Mouse (Mus musculus): ENCODE results near the gene Chd9. TPM values are rescaled to one million over a fixed set of nuclear protein-coding genes. Genes with fewer than 3 reads are reported as not detected.

Gene Chd9
- polyA plus RNA-seq, 1 experiment: 882 TPM

DNA sequence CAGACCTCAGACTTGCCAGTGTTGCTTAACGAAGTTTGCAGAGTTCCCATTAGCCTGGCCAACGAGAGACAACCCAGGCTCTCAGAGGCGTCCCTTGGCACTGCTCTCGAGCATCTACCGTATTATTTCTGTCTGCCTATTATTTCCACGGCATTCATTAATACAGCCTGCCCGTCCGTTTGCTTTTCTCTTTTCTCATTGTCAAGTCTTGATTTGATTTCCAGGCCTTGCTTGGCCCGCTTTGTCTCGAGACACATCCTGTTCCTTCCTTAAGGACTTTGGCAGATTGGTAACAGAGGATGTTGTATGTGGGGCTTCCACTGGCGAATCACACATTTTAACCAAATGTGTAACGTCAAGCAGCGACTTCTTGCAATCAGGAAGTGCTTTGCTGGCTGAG lies 13.2 kb downstream of the Chd9 start:
- 67% methylated on average over 13 of the region's 13 CpGs for WGBS

GRCm38 (mm10) chr8:90843127-90843526 lies 15.0 kb downstream of the Chd9 start:
- no peak overlapping the region for H3K27ac ChIP-seq (ENCODE audit: insufficient read depth, low read length)
- TF ChIP-seq CTCF (IDR thresholded peaks at IDR 0.05; ENCODE audit: borderline replicate concordance, insufficient read depth, low read depth, low read length) (no peak), POLR2A (IDR thresholded peaks at IDR 0.05; ENCODE audit: borderline replicate concordance, insufficient read depth, low read length) (no peak)
- no peaks in the 10 kb centered on the region for H3K27me3 ChIP-seq (ENCODE audit: control insufficient read depth, insufficient read depth, low read length)
- H3K4me3 ChIP-seq (replicated peaks; ENCODE audit: insufficient read depth, low read depth, low read length): no peak overlapping the region
- WGBS: 77% methylated on average over 6 of the region's 6 CpGs
- peaks cover 15% of the 10 kb centered on the region for H3K4me1 ChIP-seq (ENCODE audit: control insufficient read depth, insufficient read depth, low read length)
- DNase-seq: no peak

More for the DNA sequence above, 13.2 kb downstream of the Chd9 start:
- no peak overlapping the region for H3K27ac ChIP-seq (ENCODE audit: insufficient read depth, low read length)
- TF ChIP-seq CTCF (IDR thresholded peaks at IDR 0.05; ENCODE audit: borderline replicate concordance, insufficient read depth, low read depth, low read length) (no peak), POLR2A (IDR thresholded peaks at IDR 0.05; ENCODE audit: borderline replicate concordance, insufficient read depth, low read length) (no peak)
- H3K4me3 ChIP-seq (replicated peaks; ENCODE audit: insufficient read depth, low read depth, low read length): no peak overlapping the region
- DNase-seq: no peak
- no peaks in the 10 kb centered on the region for H3K27me3 ChIP-seq (ENCODE audit: control insufficient read depth, insufficient read depth, low read length)
- peaks cover 15% of the 10 kb centered on the region for H3K4me1 ChIP-seq (ENCODE audit: control insufficient read depth, insufficient read depth, low read length)

- no peak overlapping the region for H3K4me3 ChIP-seq (replicated peaks; ENCODE audit: insufficient read depth, low read depth, low read length)
Observed at GRCm38 (mm10) chr8:90844179-90844967, 16.2 kb downstream of the Chd9 start.

DNA sequence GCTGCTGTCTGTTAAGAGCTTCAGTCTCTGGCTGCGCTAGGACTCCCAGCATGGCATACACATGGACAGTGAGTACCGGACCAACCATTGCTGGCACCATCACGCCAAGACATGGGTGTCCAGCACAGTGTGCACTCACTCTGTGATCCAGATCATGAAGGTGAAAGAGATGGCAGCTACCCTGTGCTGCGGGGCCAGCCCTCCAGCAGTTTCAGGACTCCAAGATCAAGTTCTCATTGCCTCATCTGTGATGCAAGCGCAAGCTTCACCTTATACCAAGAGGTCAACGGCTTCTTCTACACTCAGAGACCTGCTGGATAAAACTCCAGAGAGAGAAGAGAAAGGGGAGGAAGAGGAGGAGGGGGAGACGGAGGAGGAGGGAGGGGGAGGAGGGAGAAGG lies 19.8 kb downstream of the Chd9 start:
- Histone ChIP-seq H3K4me1 (ENCODE audit: control insufficient read depth, insufficient read depth, low read length) (peaks cover 14% of the 10 kb centered on the region), H3K27ac (ENCODE audit: insufficient read depth, low read length) (no peak overlapping the region), H3K4me3 (replicated peaks; ENCODE audit: insufficient read depth, low read depth, low read length) (no peak overlapping the region), H3K27me3 (ENCODE audit: control insufficient read depth, insufficient read depth, low read length) (no peaks in the 10 kb centered on the region)
- WGBS: 79% methylated on average over 7 of the region's 7 CpGs
- TF ChIP-seq POLR2A (IDR thresholded peaks at IDR 0.05; ENCODE audit: borderline replicate concordance, insufficient read depth, low read length): no peak
- no peak for DNase-seq

More at GRCm38 (mm10) chr8:90844179-90844967, 16.2 kb downstream of the Chd9 start:
- peaks cover 15% of the 10 kb centered on the region for H3K4me1 ChIP-seq (ENCODE audit: control insufficient read depth, insufficient read depth, low read length)
- WGBS: 16% methylated on average over 9 of the region's 9 CpGs
- H3K27me3 ChIP-seq (ENCODE audit: control insufficient read depth, insufficient read depth, low read length): no peaks in the 10 kb centered on the region
- TF ChIP-seq POLR2A (IDR thresholded peaks at IDR 0.05; ENCODE audit: borderline replicate concordance, insufficient read depth, low read length): no peak
- no peak for TF ChIP-seq CTCF (IDR thresholded peaks at IDR 0.05; ENCODE audit: borderline replicate concordance, insufficient read depth, low read depth, low read length)
- H3K27ac ChIP-seq (ENCODE audit: insufficient read depth, low read length): peak overlapping the region; percentile 71
- peak; percentile 38 to 53 for DNase-seq

DNA sequence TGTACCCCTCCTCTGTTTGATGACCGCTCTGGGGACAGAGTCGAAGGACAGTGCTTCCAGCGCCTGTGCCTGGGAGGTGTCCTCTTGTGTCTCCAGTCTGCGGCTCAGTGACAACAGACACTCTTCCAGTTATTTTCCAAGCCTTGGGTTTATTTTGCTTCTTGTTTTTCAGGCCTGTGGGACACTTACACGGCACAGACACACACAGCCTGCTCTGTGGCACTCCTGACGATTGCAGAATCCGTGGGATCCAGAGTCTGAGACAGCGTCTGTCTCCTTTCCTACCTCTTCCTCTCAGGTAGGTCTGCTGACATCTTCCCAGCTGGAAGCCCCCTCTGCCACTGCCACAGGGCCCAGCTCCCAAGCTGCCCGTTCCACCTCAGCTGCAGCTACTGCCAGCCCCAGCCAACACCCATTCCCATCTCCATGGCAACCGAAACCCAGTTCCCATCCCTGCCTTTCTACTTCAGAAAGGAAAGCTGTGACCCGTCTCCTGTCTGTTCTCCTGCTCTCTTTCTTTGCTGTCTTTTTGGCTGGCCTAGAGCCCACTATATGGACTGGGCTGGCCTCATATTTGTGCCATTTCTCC lies 21.4 kb downstream of the Chd9 start:
- WGBS: 55% methylated on average over 11 of the region's 11 CpGs
- H3K4me1 ChIP-seq (ENCODE audit: control insufficient read depth, insufficient read depth, low read length): peaks cover 5% of the 10 kb centered on the region

DNA sequence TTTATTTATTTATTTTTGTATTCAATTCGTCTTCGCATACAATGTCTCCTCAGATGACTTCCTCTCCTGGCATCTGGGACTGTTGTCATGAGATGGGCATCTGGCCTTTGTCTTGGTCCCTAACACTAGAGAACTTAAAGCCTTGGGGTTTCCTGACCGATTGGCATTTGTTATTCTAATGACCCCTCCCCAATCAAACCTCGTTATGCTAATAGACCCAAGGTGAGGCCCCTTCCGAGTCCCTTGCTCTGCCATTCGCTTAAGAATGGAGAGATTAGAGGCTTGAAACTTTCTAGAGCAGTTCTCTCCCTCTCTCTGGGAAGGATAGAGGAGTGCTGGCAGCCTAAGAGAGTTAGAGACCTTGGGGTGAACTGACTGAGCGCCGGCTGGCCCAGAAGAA lies 23.4 kb downstream of the Chd9 start:
- TF ChIP-seq POLR2A (IDR thresholded peaks at IDR 0.05; ENCODE audit: borderline replicate concordance, insufficient read depth, low read length) (no peak), CTCF (IDR thresholded peaks at IDR 0.05; ENCODE audit: borderline replicate concordance, insufficient read depth, low read depth, low read length) (no peak)
- no peak for DNase-seq
- Histone ChIP-seq H3K4me1 (ENCODE audit: control insufficient read depth, insufficient read depth, low read length) (peaks cover 3% of the 10 kb centered on the region), H3K27ac (ENCODE audit: insufficient read depth, low read length) (no peak overlapping the region), H3K4me3 (replicated peaks; ENCODE audit: insufficient read depth, low read depth, low read length) (no peak overlapping the region), H3K27me3 (ENCODE audit: control insufficient read depth, insufficient read depth, low read length) (no peaks in the 10 kb centered on the region)
- 81% methylated on average over 8 of the region's 8 CpGs for WGBS

More for the DNA sequence above, 21.4 kb downstream of the Chd9 start:
- TF ChIP-seq POLR2A (IDR thresholded peaks at IDR 0.05; ENCODE audit: borderline replicate concordance, insufficient read depth, low read length) (no peak), CTCF (IDR thresholded peaks at IDR 0.05; ENCODE audit: borderline replicate concordance, insufficient read depth, low read depth, low read length) (no peak)
- Histone ChIP-seq H3K4me3 (replicated peaks; ENCODE audit: insufficient read depth, low read depth, low read length) (no peak overlapping the region), H3K27me3 (ENCODE audit: control insufficient read depth, insufficient read depth, low read length) (no peaks in the 10 kb centered on the region), H3K27ac (ENCODE audit: insufficient read depth, low read length) (no peak overlapping the region)
- no peak for DNase-seq

DNA sequence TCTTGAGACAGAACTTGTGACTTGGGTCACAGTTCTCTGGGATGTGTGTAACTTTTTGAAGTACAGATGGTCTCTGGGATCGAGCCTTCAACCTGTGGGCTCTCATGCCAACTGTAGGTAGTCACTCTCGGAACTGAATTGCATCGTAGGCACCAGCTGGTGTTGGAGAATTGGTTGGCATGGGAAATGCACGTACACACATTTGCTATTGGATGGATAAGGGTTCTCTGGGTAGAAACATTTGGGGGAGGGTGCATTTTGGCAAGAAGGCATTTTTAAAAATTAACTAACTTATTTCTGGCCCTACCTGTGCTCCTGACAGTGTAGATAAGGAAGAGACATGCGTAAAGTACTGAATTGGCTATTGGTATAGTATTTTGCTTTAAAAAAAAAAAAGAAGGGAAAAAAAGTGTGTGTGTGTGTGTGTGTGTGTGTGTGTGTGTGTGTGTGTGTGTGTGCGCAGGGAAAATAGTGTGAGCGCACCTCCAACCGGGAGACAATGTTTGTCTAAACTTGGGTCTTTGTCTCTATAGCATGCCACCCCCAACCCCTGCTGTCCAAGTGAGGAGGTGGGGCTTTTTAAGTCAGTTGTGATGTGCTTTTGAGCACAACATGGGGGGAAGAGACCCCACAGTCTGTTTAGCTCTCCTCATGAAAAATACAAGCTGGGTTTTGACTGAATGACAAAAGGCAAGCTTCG lies 26.0 kb downstream of the Chd9 start:
- Histone ChIP-seq H3K27me3 (ENCODE audit: control insufficient read depth, insufficient read depth, low read length) (no peaks in the 10 kb centered on the region), H3K27ac (ENCODE audit: insufficient read depth, low read length) (no peak overlapping the region), H3K4me1 (ENCODE audit: control insufficient read depth, insufficient read depth, low read length) (peaks cover 3% of the 10 kb centered on the region; the same call in 1 of the 2 replicates), H3K4me3 (replicated peaks; ENCODE audit: insufficient read depth, low read depth, low read length) (no peak overlapping the region)
- WGBS: 47% methylated on average over 9 of the region's 9 CpGs
- TF ChIP-seq POLR2A (IDR thresholded peaks at IDR 0.05; ENCODE audit: borderline replicate concordance, insufficient read depth, low read length) (no peak), CTCF (IDR thresholded peaks at IDR 0.05; ENCODE audit: borderline replicate concordance, insufficient read depth, low read depth, low read length) (no peak)
- no peak for DNase-seq

Data from cerebellum, adult 2 months (tissue).